Mouse (Mus musculus) telencephalon, adult 2 months (tissue): Measurements from ENCODE around the gene Fgf6.

Experiments used
- DNase-seq: peaks from one replicate; pipeline ENCODE4 v3.0.0-alpha.2; 2011; ENCODE audit warnings: low read depth, low spot score

The Fgf6 gene

DNA sequence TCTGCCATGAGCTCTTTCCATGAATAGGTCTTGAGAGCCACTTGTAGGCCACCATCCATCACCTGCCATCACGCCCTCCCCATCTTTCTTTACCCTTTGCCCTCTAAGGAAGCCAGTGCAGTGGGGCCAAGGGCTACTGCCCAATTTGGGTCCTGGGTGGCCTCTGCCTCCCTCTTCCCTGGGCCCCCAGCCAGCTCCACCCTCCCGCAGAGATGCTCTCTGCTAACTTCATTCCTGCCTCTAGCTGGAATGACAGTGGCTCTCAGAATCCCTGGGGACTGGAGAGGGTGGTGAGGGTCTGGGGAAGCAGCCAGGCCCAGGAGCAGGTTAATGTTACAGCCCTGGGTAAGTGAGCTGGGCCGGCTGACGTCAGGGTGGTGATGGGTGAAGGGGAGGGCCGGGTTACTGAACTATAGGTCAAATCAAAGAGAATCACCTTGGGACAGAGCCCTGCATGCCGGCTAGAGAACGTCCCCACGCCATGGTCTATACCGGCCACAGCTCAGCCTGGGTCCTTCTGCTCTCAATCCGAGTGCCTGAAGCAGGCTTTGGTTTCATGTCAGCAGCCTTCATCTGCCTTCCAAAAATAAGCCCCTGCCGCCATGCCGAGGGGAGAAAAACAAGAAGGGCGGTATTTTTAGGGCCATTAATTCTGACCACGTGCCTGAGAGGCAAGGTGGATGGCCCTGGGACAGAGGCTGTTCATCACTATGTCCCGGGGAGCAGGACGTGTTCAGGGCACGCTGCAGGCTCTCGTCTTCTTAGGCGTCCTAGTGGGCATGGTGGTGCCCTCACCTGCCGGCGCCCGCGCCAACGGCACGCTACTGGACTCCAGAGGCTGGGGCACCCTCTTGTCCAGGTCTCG, at the start of gene Fgf6:
Gene Fgf6, plus strand, starts transcription at position 681 of the 865 bp plus-strand sequence.
- DNase-seq, result no peak

DNA sequence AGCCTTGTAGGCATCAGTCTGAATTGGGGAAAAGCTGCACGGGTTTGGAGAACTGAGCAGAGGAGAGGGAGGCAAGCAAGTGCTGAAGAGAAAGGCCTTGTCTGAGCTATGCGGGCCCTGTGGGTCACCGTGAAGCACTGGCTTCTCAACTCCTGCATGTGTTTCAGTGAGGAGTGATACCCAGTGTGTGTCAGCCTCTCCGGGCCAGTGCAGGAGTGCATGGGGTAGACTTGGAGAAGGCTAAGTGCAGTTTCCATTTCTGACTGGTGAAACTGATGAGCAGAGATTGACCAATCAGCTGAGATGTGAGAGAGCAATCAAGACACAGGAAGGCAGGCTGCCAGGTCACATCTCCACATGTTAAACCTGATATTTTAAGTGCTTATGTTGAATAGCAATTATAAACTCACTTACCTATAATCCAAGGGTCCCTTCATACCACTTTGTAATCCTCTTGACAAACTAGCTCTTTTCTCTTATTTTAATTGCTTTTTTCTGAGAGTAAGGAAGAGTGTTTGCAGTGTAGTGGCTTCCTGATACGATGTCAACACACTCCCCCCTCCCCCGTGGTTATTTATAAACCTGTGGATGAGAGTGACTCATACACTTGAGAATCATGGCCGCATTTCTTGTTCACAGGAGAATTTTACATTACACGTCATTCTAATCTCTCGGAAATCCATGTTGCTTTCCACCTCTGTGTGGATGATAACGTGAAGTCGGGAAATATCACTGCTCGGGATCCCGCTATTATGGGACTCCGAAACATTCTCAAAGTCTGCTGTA, 49.0 kb upstream of the Fgf6 start:
- peak; percentile 22 for DNase-seq

DNA sequence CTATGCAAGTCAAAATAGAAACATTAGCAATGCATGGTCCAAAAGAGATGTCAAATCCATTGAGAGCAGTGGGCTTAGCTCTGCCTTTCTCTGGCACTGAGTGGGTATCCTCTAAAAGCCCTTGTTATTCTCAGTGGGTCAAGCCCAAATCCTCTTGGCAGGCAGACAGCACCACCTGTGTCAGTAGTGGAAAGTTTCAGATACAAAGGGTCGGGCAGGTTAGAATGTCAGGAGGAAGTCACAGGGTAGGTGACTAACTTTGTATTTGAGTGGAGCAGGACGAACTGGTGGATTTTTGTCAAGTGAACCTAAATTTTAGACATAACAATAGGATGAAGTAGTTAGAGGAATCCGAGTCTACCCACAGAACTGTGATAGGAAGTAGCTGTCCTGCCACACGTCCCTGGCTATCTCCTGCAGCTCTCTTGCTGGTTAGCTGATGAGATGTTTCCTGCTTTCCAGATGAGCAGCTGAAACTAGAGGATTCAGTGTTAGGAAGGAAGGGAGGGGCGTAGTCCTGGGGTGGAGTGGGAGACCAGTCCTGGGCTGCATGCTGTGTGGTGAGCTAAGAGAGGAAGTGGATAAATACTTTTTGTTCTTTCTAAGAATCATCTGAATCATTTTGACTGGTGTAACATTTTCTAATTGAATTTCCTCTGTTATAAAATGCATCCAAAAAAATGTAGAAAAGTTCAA, 33.7 kb upstream of the Fgf6 start:
- DNase-seq, result no peak

DNA sequence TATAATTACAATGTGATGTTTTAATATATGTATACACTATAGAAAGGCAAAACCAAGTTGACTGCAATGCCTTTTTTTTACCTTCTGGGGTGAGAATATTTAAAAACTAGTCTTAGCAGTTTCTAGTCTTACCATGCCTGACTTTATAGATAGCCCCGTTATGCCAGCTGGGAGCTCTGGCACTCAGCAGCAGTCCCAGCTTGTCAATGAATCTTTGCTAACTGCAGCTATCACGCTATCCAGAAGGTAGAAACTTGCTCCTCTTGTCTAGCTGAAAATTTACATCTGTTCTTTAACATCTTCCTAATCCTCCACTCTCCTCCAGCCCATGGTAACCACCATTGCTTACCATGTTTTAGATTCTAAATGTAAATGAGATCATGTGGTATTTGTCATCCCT, 21.7 kb upstream of the Fgf6 start:
- DNase-seq, result no peak

DNA sequence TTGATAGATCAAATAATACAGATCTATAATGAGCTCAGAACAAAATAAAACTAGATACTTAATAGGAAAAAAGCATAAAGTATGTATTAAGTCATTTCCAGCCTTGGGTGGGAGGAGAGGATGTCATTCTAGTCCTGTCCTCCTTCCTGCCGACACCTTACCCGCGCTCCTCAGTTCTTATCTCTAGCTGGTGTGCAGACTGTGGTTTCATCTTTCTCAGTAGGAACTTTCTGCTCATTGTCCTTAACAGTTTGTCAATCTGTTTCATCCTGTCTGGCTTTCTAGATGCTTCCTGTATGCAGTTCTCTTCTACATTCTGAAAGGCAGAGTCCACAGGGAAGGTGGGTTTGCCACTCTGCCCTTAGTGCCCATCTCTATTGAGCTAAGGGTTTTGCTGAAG, 19.9 kb upstream of the Fgf6 start:
- no peak for DNase-seq

DNA sequence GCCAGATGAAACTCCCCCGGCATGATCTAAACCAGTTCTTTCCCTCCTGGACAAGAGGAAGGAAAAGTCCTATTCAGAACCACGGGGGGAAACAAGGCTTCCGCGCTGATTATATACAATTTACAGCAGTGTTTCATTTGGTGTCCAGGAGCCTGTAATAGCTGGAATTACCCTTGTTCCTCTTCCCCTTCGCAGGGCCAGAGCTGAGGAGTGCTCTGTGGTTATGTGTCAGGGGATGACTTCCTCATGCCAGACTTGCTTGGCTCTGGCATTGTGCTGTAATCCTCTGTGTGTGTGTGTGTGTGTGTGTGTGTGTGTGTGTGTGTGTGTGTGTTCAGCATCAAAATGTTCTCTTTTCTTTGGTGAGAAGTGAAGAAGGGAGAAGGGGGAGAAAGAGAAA, 19.0 kb upstream of the Fgf6 start:
- no peak for DNase-seq

DNA sequence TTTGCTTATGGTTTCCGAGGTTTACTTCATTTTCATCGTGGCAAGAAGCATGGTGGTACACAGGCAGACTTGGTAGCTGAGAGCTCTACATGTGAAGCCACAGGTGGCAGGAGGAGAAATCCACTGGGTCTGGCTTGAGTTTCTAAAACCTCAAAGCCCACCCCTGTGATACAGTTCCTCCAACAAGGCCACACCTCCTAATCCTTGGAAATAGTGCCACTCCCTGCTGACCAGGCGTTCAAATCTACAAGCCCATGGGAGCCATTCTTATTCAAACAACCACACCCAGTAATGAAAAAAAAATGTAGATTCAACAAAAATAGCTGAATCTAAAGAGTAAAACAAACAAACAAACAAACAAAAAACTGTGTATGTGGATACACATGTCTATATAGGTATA, 9.7 kb upstream of the Fgf6 start:
- DNase-seq, result no peak

DNA sequence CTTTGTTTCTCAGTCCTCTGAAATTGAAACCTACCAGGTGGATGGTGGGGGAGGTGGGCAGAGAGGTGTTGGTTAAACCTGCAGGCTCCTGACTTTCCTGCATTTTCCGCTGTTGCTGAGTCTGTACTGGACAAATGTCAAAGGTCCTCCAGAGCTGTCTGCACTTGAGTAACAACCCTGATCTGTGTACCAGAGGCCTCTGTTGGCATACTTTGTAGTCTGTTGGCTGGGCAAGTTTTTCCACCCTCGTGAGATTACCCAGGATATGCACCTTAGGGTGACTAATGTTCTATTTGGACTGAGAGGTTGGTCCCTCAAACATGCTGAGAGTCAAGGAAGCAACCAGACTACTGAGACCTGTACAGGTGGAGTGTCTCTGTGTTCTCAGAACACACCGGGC, 8.8 kb upstream of the Fgf6 start:
- DNase-seq, result no peak

DNA sequence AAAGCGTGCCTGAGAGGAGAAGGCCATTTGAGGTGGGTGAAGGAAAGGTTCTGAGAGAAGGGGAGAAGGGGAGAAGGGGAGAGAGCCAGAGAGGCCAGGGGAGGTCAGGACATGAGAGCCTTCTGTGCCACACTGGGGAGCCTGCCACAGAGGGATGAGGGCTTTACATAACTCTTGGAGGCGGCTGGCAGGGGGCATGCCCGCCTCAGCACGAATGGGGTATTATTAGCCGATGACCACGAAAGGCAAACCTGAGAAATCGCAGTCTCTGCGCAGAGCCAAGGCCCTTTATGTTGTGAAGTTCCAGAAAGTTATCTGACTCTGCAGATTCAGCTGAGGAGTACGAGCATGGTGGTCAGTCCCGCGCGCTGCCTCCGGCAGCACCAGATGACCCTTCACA, 5.4 kb upstream of the Fgf6 start:
- DNase-seq, result no peak

DNA sequence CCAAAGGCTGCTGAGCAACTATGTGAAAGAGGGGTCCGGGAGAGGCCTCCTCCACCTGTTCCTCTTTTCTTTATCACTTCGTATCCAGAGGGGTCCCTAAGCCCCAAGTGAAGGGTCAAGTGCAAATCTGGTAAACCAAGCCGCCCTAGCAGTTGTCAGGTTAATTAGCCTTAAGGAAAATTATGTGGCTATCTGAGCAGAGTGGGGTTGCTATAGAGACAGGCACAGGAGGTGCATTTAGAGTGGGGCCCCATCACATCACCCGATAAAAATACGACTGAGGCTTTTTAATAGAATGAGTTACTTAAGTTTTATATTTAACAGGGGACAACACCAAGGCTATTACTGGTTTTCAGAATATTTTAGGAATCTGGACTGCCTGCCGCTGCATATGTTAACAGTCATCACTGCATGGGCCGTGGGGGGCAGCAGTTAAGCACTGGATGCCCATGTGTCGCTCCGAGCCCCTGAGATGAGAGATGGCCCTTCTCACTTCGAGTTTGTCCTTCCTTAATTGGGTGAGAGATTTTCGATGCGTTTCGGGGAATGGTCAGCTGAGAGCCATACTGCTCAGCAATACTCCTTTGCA, 3.3 kb upstream of the Fgf6 start:
- no peak for DNase-seq

DNA sequence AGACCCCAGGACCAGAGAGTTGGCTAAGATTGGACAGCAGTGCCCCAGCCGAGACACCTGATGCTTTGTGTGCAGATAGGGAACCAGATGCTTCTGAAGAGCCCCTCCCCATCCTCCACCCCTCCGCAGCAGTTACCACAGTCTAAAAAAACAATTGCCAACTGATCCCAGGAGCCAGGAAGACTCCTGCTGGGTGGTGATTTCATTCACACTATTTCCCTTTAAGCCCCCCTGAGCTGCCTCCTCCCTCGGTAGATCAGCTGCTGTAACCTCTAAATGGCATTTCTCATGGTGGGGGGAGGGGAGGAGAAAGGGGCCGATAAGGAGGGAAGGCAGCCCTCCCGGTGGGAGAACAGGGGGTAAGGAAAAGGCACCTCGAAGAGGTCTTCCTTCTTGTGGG, 3.9 kb downstream of the Fgf6 start:
- no peak for DNase-seq

DNA sequence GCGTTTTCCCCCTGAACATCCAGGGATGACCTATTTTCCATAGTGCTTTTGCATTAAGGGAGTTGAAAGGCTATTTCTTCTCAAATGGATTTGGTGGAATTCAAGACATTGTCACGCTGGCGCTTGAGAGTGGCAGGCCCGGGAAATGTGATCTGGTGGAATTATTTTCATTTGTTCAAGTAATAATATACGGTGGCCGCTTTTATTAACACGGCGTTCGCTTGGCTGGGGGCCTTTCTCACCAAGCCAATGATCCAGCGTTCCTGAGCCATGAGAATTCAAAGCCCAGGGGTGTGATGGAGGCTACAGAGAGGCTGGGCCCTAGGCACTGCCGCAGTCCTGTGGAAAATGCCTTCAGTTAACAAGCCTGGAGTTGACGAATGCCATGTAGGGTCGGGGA, 5.0 kb downstream of the Fgf6 start:
- no peak for DNase-seq

DNA sequence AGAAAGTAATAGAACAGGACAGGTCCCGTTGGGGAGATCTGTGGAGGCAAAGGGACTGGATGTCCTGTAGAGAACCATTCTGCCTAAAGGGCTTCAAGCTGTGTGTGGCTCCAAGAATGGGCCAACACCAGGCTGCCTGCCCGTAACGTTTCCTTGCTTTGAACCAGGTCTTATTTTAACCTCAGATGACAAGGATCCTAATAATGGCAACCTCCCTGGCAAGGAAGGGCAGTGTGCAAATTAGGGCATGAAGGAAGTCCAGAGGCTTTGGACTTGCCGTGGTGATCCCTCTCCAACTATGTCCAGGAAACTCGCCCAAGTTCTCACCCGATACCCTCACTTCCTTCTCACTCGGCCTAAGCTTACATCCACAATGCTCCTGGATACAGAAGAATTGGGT, 9.4 kb downstream of the Fgf6 start:
- no peak for DNase-seq

DNA sequence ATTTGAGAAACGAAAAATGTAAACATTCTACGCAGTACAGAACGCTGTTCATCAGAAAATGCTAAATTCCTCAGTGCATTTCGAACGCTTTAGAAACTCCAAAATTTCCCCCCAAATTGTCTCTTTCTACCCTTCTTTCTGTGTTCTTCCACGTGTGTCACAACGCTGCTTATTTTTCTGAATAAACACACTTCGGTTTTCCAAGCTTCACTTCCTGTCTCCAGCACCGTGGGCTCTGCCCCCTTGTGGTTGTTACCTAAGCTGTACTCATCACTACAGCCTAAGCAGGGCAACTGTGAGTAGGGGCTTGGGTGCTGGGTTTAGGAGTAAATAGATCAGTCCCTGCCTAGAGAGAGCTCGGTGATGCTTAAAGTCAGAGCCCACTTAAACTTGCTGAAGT, 19.4 kb downstream of the Fgf6 start:
- DNase-seq, result peak; percentile 6

DNA sequence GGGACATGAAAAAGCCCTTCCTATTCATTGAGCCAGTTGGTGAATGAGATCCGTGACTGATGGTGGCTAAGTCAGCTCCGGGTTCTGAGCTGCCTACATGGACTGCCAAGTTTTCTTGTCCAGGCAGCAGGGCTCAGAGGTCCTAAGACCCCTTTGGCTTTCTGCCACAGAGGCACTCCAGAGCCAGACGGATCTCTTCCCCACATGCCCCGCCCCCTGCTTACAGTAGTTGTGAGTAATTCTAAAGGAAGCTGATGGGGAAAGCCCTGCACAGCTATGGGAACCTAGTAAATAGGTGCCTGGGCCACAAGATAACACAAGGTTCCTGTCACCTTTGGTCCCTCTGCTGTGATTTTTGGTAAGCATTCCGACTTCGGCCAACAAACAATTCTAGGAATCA, 29.5 kb downstream of the Fgf6 start:
- DNase-seq, result no peak

DNA sequence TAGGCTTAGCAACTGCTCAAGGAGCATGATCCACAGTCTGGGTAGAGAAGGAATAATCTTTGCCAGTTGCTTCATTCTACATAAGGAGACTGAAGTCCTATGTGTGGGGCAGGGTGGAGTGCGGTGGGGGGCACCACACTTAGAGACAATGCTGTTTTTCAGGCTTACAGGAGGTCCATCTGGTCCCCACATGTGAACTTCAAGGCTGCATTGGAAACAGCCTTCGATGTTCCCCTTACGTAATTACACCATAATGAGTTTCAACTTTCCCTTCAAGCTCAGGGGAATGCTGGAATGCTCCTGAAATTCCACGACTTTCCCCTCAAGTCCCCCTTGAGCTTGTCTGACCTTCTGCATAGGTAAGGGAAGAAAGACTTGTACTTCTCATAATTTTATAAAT, 35.5 kb downstream of the Fgf6 start:
- DNase-seq, result no peak

DNA sequence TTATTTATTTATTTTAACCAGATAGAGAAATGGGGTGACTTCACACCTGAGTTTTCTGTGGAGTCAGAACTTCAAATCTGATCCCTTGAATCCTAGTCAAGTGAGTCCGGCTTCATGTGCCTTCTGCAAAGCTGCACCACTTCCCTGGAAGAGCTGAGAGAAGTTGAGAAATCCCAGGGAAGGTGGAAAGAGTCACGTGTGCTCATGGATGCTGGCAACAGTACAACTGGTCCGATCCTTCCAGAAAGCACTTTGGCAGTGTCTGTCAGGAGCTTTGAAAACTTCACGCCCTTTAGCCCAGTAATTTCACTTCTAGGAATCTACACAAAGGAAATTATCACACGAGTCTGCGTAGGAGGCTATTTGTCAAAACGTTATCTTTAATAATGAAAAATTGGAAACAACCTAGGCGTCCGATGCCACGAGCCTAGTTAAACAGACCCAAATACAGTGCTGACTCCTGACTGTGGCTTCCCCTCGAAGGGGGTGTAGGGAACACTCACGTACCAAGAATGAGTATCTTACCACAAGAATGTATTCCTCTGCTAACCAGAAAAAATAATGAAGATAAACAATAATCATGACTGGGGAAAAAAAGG, 41.7 kb downstream of the Fgf6 start:
- DNase-seq, result no peak

DNA sequence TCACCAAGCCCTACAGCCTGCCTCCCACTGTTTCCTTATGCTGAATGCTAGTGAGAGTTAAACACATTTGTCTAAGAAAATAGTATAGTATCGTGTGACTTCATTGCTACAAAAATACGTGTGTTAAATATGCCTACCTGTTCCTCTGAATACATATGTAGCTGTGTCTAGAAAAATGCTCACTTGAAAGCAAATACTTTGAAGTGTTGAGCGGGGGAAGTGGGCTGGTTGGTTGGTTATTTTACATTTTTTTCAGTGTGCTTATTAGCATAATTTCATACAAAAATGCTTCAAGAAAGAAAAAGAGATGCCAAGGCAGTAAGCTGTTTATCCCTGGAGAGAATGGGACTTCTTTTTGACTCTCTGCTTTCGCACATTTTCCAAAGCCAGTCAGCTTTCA, 44.6 kb downstream of the Fgf6 start:
- DNase-seq, result peak; percentile 49

DNA sequence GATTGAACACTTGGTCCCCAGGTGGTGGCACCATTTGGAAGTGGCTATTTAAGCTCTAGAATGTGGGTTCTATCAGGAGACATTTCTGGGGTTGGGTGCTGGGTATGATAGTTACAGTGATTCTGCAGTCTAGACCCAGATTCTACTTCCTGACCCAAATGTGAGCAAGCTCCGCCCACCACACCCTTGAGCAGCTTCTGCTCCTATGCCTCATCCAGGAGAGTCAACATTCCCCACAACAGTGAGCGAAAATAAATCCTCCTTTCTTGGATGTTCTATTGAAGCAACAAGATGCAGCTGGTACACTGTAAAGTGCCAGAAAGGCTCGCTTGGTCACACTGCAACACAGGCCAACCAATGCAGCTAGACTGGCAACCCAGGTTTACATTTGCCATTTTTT, 48.5 kb downstream of the Fgf6 start:
- peak; percentile 41 for DNase-seq

DNA sequence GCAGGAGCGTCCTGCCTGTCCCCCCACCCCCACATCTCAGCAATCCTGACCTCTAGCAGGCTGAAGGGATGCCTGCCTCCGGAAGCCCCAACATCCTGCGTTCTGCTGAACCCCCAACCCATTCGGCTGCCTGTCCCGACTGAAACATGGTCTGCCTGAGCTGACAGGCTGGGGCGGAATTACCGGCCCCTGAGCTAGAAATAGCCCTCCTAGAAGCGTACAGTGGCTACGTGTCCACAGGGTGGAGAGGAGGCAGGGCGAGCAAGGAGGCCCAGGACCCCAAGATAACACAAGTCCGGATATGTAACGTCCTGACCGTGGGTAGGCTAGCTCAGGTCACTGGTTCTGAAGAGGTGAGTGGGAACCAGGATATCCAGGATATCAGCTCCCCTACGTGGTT, 49.4 kb downstream of the Fgf6 start:
- no peak for DNase-seq

DNA sequence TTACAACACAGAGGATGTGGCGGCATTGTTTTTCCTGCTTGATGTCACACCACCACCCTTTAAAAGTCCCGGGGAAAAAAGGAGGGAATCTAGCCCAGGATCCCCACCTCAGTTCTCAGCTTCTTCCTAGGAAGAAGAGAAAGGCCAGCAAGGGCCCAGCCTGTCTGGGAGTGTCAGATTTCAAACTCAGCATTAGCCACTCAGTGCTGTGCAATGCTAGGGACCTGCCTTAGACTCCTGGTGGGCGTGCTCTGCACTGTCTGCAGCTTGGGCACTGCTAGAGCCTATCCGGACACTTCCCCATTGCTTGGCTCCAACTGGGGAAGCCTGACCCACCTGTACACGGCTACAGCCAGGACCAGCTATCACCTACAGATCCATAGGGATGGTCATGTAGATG, 57.4 kb downstream of the Fgf6 start, which contains the start of gene Fgf23:
Gene Fgf23, plus strand, starts transcription at position 86 of the 400 bp plus-strand sequence.
- DNase-seq, result no peak
